Mouse (Mus musculus) embryonic fibroblast, embryonic 13.5 days (primary cell): ENCODE results near the gene Fam107b. TPM values are rescaled to one million over a fixed set of nuclear protein-coding genes. Genes with fewer than 3 reads are reported as not detected.

Experiments used
- H3K27ac ChIP-seq: 2 replicates; pipeline ENCODE4 v1.5.1; 2012; ENCODE audit warnings: low read length, control low read depth, inconsistent platforms; ENCODE audit not compliant: insufficient read depth
- H3K4me1 ChIP-seq: 2 replicates; pipeline ENCODE4 v1.6.1; 2011; ENCODE audit warnings: low read length; ENCODE audit not compliant: control insufficient read depth, insufficient read depth
- H3K4me3 ChIP-seq: 2 replicates; pipeline ENCODE4 v1.5.1; 2011; ENCODE audit warnings: mild to moderate bottlenecking, control low read depth, low read length; ENCODE audit not compliant: insufficient read depth
- CTCF ChIP-seq: IDR thresholded peaks from 2 replicates; pipeline ENCODE4 v1.5.1; 2011; ENCODE audit warnings: mild to moderate bottlenecking, control low read depth, low read length, moderate library complexity, borderline replicate concordance; ENCODE audit not compliant: insufficient read depth
- POLR2A ChIP-seq: IDR thresholded peaks from 2 replicates; pipeline ENCODE4 v1.6.1; 2011; ENCODE audit warnings: low read depth, mild to moderate bottlenecking, control low read depth, low read length, moderate library complexity
- polyA plus RNA-seq: library from polyadenylated mRNA; stranded (reverse); fragments of >200 nt; gene quantifications from 2 replicates; pipeline ENCODE4 v1.2.4, GENCODE M21; 2011; ENCODE audit warnings: low read depth; ENCODE audit not compliant: missing spikeins, insufficient read length

Fam107b gene
- polyA plus RNA-seq, 1 experiment: 34.4 TPM

DNA sequence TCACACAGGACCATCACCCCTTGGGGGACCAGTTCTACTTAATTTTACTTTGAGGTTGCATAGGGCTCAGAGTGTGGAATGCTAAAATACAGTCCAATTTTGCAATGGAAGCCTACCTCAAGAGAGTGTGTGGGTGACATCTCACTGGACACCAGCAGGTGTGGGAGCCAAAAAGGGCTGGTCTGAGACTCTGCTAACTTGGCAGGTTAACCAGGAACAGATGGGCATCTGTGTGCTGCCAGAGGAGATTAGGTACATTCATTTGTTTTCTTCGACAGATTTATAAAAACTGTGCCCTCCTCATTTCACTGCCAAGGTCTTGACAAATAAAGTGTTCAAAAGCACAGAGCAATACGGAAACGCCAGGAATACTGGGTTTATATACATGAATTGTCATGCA is 32.3 kb downstream of the Fam107b start:
- no peak overlapping the region for H3K4me3 ChIP-seq
- H3K27ac ChIP-seq: no peak overlapping the region
- TF ChIP-seq POLR2A (no peak), CTCF (no peak)
- no peaks in the 10 kb centered on the region for H3K4me1 ChIP-seq

- TF ChIP-seq POLR2A: no peak
- no peak for TF ChIP-seq CTCF
- no peak overlapping the region for H3K4me3 ChIP-seq
- no peaks in the 10 kb centered on the region for H3K4me1 ChIP-seq
- no peak overlapping the region for H3K27ac ChIP-seq
Measured at GRCm38 (mm10) chr2:3603181-3603580, 32.9 kb downstream of the Fam107b start.

- H3K27ac ChIP-seq: no peak overlapping the region
- TF ChIP-seq CTCF (no peak), POLR2A (no peak)
- H3K4me1 ChIP-seq: no peaks in the 10 kb centered on the region
- H3K4me3 ChIP-seq: no peak overlapping the region
Measured at GRCm38 (mm10) chr2:3608868-3609854, 38.9 kb downstream of the Fam107b start.

GRCm38 (mm10) chr2:3618446-3618845 is 48.2 kb downstream of the Fam107b start:
- no peak for TF ChIP-seq CTCF
- TF ChIP-seq POLR2A: no peak
- no peak overlapping the region for H3K4me3 ChIP-seq
- no peaks in the 10 kb centered on the region; the same call in 1 of the 2 replicates for H3K4me1 ChIP-seq
- no peak overlapping the region for H3K27ac ChIP-seq

DNA sequence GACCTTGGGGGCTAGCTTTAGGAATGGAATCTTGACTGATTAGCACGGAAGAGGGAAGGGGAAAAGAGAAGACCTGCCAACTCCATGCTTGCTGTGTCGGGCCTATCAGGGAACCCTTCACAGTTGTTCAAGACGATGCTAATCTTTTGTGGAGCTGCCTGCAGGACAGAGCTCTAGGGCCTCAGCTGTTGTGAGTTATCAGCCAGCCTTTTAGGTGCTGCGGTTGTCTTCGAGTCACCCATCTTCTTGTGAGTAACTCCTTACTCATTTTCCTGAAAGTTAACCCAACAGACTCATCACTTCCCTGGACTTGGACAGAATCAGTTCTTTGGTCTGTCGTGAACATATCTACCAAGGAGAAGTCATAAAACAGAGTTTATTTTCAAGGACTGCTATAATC is 51.3 kb downstream of the Fam107b start:
- no peak overlapping the region for H3K4me3 ChIP-seq
- H3K4me1 ChIP-seq: no peaks in the 10 kb centered on the region
- TF ChIP-seq POLR2A (no peak), CTCF (no peak)
- H3K27ac ChIP-seq: no peak overlapping the region

DNA sequence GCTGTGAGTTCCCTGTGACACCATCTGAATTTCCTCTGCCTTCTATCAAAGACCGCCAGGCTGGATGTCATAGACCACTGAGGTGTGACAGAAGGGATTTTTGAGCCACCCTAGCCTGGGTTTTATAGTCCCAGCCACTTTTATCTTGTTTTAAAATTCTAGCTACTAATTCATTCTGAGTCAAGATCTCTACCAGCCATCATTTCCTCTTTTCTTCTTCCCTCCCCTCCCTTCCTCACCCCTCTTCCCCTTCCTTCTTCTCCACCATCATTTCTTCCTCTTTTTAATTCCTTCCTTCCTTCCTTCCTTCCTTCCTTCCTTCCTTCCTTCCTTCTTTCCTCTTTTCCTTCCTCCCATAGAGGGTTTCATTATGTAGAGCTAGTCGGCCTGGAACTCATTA is 51.9 kb downstream of the Fam107b start:
- Histone ChIP-seq H3K4me3 (no peak overlapping the region), H3K4me1 (no peaks in the 10 kb centered on the region), H3K27ac (no peak overlapping the region)
- TF ChIP-seq POLR2A: no peak
- no peak for TF ChIP-seq CTCF

DNA sequence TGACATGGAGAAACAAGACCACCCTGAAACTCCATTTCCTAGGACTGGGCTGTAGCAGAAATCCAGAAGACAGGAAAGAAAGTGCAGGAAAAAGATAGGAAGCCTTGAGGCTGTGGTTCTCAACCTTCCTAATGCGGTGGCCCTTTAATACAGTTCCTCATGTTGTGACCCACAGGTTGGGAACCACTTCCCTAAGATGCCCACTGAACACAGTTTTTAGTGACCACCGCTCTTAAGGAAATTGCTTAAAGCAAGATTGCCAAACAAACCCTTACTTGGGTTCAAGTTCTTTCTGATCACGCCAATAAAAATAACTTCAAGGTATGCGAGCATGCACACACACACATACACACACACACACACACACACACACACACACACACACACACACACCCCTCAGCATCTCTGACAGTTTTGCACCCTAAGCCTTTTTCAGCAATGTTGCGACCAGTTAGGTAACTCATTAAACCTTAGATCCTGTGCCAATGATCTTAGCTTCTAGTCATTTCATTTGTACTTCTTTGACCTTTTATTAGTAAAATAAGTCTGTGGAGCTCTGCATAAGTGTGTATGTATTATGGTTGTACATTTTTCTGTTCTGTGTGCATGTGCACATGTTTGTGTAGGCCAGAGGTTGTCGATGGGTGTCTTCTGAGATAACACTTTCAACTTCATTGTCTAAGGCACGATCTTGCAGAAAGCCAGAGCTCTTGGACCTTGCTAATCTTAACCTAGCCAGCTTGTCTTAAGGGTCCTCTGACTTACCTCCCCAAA is 53.1 kb downstream of the Fam107b start:
- H3K4me3 ChIP-seq: no peak overlapping the region
- no peak overlapping the region for H3K27ac ChIP-seq
- TF ChIP-seq POLR2A (no peak), CTCF (no peak)
- no peaks in the 10 kb centered on the region for H3K4me1 ChIP-seq

DNA sequence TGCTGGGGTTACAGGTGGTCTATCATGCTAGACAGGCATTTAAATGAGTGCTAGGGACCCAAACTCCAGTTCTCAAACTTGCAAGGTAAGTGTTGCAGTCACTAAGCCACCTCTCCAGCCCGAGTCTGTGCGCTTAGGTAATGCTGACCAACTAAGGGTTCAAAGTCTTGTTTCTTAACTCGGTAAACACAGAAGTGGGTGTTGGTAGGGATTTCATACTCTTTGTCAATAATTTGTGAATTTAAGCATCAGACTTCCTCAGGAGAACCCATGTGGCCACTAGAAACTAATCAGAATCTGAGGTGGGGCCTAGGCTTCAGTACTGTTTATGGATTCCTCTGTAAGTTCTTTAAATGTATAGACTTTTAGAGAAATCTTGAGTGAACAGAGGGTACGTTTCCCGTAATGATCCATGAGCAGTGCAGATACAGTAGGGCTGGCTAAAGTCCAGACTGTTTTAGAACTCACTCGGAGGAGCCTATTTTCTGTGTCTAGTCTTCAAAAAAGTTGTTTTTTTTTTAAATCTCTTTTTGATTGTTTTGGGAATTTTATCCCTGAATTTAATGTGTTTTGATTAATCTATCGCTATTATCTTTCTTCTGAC is 53.8 kb downstream of the Fam107b start:
- TF ChIP-seq POLR2A: no peak
- TF ChIP-seq CTCF: no peak
- no peak overlapping the region for H3K4me3 ChIP-seq
- no peak overlapping the region for H3K27ac ChIP-seq

DNA sequence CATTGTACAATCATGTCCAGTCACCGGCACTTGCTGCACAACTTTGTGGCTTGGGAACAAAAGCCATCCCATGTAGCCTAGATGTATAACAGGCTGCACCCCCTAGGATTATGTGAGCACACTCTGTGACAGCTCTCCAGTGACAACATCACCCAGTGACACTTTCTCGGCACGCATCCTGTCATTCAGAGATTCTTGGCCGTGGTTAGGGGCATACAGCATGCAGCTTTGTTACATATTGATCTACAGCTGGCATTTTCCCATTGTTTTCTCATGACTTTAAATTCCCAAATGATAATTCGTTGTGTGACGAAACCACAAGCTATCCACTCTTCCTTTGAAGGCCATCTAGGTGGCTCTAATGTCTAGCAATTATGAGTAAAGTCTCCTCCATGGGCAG is 58.8 kb downstream of the Fam107b start:
- no peak for TF ChIP-seq POLR2A
- TF ChIP-seq CTCF: no peak
- Histone ChIP-seq H3K27ac (no peak overlapping the region), H3K4me3 (no peak overlapping the region), H3K4me1 (no peaks in the 10 kb centered on the region)

More for the DNA sequence above, 53.8 kb downstream of the Fam107b start:
- H3K4me1 ChIP-seq: no peaks in the 10 kb centered on the region
